Mouse (Mus musculus): ENCODE results near the gene Smtn. TPM values are rescaled to one million over a fixed set of nuclear protein-coding genes. Genes with fewer than 3 reads are reported as not detected.

The Smtn gene
- total RNA-seq, 1 experiment: 17.3 TPM

DNA sequence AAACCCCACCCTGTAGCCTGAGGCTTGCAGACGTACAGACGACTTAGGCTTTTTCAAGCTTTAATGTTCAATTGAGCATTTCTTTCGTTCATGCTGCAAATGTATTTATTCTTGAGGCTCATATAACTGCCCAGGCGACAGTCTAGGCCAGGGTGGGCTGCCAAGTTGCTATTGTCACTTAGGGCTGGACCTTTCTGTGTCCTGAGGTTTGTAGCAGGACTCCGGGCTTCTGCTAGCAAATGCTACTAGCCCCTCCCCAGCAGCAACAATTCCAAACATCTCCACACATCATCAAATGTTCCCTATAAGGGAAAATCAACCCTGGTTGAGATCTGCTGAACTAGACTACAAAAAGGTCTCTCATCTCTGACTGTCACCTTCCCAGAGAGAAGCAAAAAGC, 42.7 kb upstream of the Smtn start:
- Histone ChIP-seq H3K9ac (ENCODE audit: insufficient read depth, low read depth, low read length, poor library complexity, severe bottlenecking) (no peak overlapping the region), H3K4me1 (ENCODE audit: control insufficient read depth in 2 of 2, insufficient read depth in 2 of 2, low read length in 2 of 2, poor library complexity in 1 of 2) (peaks cover 2 to 12% of the 10 kb centered on the region in 2 experiments; a peak in 3 of 4 replicates), H3K4me3 (ENCODE audit: insufficient read depth in 1 of 2, low read depth in 1 of 2, low read length in 2 of 2, poor library complexity in 1 of 2, severe bottlenecking in 1 of 2) (no peak overlapping the region), H3K27ac (ENCODE audit: insufficient read depth, low read depth, low read length, poor library complexity, severe bottlenecking) (no peak overlapping the region), H3K9me3 (ENCODE audit: control insufficient read depth, insufficient read depth, low read depth, low read length) (no peaks in the 10 kb centered on the region), H3K36me3 (ENCODE audit: control insufficient read depth, insufficient read depth, low read length, poor library complexity, severe bottlenecking) (no peaks in the 10 kb centered on the region)
- TF ChIP-seq ZNF384 (IDR thresholded peaks at IDR 0.05; ENCODE audit: low read depth, low read length) (no peak), CHD2 (IDR thresholded peaks at IDR 0.05; ENCODE audit: low read depth, low read length) (no peak), HCFC1 (IDR thresholded peaks at IDR 0.05; ENCODE audit: borderline replicate concordance, insufficient read depth, low read length) (no peak), ZC3H11A (IDR thresholded peaks at IDR 0.05; ENCODE audit: borderline replicate concordance, low read depth, low read length) (no peak)
- in situ Hi-C loops (cut with MboI; ENCODE audit: low sequenced_read_pairs in 2 of 2, unreplicated experiment in 2 of 2): no loop called here
- no peak for DNase-seq (ENCODE audit: low read depth, low spot score)

GRCm38 (mm10) chr11:3581908-3582307, 41.5 kb upstream of the Smtn start:
- Histone ChIP-seq H3K9ac (ENCODE audit: insufficient read depth, low read depth, low read length, poor library complexity, severe bottlenecking) (no peak overlapping the region), H3K9me3 (ENCODE audit: control insufficient read depth, insufficient read depth, low read depth, low read length) (no peaks in the 10 kb centered on the region), H3K4me1 (ENCODE audit: control insufficient read depth in 2 of 2, insufficient read depth in 2 of 2, low read length in 2 of 2, poor library complexity in 1 of 2) (peaks cover 4 to 12% of the 10 kb centered on the region in 2 experiments; a peak in 3 of 4 replicates), H3K4me3 (ENCODE audit: insufficient read depth in 1 of 2, low read depth in 1 of 2, low read length in 2 of 2, poor library complexity in 1 of 2, severe bottlenecking in 1 of 2) (no peak overlapping the region), H3K36me3 (ENCODE audit: control insufficient read depth, insufficient read depth, low read length, poor library complexity, severe bottlenecking) (no peaks in the 10 kb centered on the region), H3K27ac (ENCODE audit: insufficient read depth, low read depth, low read length, poor library complexity, severe bottlenecking) (no peak overlapping the region)
- TF ChIP-seq ZC3H11A (IDR thresholded peaks at IDR 0.05; ENCODE audit: borderline replicate concordance, low read depth, low read length) (no peak), CHD2 (IDR thresholded peaks at IDR 0.05; ENCODE audit: low read depth, low read length) (no peak), HCFC1 (IDR thresholded peaks at IDR 0.05; ENCODE audit: borderline replicate concordance, insufficient read depth, low read length) (no peak), MAFK (IDR thresholded peaks at IDR 0.05; ENCODE audit: insufficient read depth, low read depth, low read length) (no peak), ZNF384 (IDR thresholded peaks at IDR 0.05; ENCODE audit: low read depth, low read length) (no peak)
- DNase-seq (ENCODE audit: low read depth, low spot score): no peak
- in situ Hi-C loops (cut with MboI; ENCODE audit: low sequenced_read_pairs in 2 of 2, unreplicated experiment in 2 of 2): no loop called here

- Histone ChIP-seq H3K36me3 (ENCODE audit: control insufficient read depth, insufficient read depth, low read length, poor library complexity, severe bottlenecking) (no peaks in the 10 kb centered on the region), H3K9ac (ENCODE audit: insufficient read depth, low read depth, low read length, poor library complexity, severe bottlenecking) (no peak overlapping the region), H3K27ac (ENCODE audit: insufficient read depth, low read depth, low read length, poor library complexity, severe bottlenecking) (no peak overlapping the region), H3K4me1 (ENCODE audit: control insufficient read depth in 2 of 2, insufficient read depth in 2 of 2, low read length in 2 of 2, poor library complexity in 1 of 2) (peaks cover 4 to 9% of the 10 kb centered on the region in 2 experiments; a peak in 2 of 4 replicates), H3K4me3 (ENCODE audit: insufficient read depth in 1 of 2, low read depth in 1 of 2, low read length in 2 of 2, poor library complexity in 1 of 2, severe bottlenecking in 1 of 2) (no peak overlapping the region), H3K9me3 (ENCODE audit: control insufficient read depth, insufficient read depth, low read depth, low read length) (no peaks in the 10 kb centered on the region)
- DNase-seq (ENCODE audit: low read depth, low spot score): no peak
- TF ChIP-seq CHD2 (IDR thresholded peaks at IDR 0.05; ENCODE audit: low read depth, low read length): no peak
- no peak for TF ChIP-seq ZNF384 (IDR thresholded peaks at IDR 0.05; ENCODE audit: low read depth, low read length)
- no peak for TF ChIP-seq HCFC1 (IDR thresholded peaks at IDR 0.05; ENCODE audit: borderline replicate concordance, insufficient read depth, low read length)
- no peak for TF ChIP-seq MAFK (IDR thresholded peaks at IDR 0.05; ENCODE audit: insufficient read depth, low read depth, low read length)
- TF ChIP-seq ZC3H11A (IDR thresholded peaks at IDR 0.05; ENCODE audit: borderline replicate concordance, low read depth, low read length): no peak
- in situ Hi-C loops (cut with MboI; ENCODE audit: low sequenced_read_pairs in 2 of 2, unreplicated experiment in 2 of 2): no loop called here
Measured at GRCm38 (mm10) chr11:3580306-3581084, 40.1 kb upstream of the Smtn start.

DNA sequence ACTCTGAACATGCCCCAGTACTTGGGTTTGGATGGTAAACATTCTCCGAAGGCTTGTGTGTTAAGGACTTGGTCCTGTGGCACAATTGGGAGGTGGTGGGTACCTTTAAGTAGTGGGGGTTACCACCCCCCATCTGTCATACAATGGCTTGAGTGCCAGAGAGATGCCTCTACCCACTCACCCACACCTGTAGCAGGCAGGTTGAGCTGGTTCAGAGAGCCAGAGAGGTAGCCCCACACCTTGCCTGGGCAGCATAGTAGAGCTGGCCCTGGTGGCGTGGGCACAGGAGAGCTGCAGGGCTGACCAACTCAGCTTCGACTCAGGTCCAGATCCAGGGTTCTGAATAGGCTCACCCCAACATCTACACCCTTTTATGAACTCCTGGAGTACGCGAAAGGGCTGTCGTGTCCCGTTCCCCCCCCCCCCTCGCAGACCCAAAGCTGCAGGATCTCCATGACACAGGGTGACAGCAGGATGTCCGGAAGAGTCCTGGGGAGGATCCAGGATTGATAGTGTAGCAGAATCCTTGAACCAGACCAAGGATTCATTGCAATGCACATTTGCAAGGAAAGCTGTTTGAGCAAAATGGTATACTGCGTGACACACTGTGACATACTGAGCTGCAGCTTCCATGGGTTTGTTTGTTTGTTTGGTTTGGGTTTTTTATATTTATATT, 37.8 kb upstream of the Smtn start:
- DNase-seq (ENCODE audit: low read depth, low spot score): no peak
- in situ Hi-C loops (cut with MboI; ENCODE audit: low sequenced_read_pairs in 2 of 2, unreplicated experiment in 2 of 2): no loop called here
- TF ChIP-seq ZC3H11A (IDR thresholded peaks at IDR 0.05; ENCODE audit: borderline replicate concordance, low read depth, low read length) (no peak), CHD2 (IDR thresholded peaks at IDR 0.05; ENCODE audit: low read depth, low read length) (no peak), ZNF384 (IDR thresholded peaks at IDR 0.05; ENCODE audit: low read depth, low read length) (no peak), MAFK (IDR thresholded peaks at IDR 0.05; ENCODE audit: insufficient read depth, low read depth, low read length) (no peak), HCFC1 (IDR thresholded peaks at IDR 0.05; ENCODE audit: borderline replicate concordance, insufficient read depth, low read length) (no peak)
- H3K9me3 ChIP-seq (ENCODE audit: control insufficient read depth, insufficient read depth, low read depth, low read length): no peaks in the 10 kb centered on the region
- H3K36me3 ChIP-seq (ENCODE audit: control insufficient read depth, insufficient read depth, low read length, poor library complexity, severe bottlenecking): no peaks in the 10 kb centered on the region
- no peak overlapping the region for H3K4me3 ChIP-seq (ENCODE audit: insufficient read depth in 1 of 2, low read depth in 1 of 2, low read length in 2 of 2, poor library complexity in 1 of 2, severe bottlenecking in 1 of 2)
- no peak overlapping the region for H3K27ac ChIP-seq (ENCODE audit: insufficient read depth, low read depth, low read length, poor library complexity, severe bottlenecking)
- peaks cover 4 to 18% of the 10 kb centered on the region in 2 experiments; a peak in 3 of 4 replicates for H3K4me1 ChIP-seq (ENCODE audit: control insufficient read depth in 2 of 2, insufficient read depth in 2 of 2, low read length in 2 of 2, poor library complexity in 1 of 2)
- H3K9ac ChIP-seq (ENCODE audit: insufficient read depth, low read depth, low read length, poor library complexity, severe bottlenecking): no peak overlapping the region
